Mouse (Mus musculus) MN1 (cell line): ENCODE data around the gene Tmem254b.
"Not testable (repeated sequence)": the region's sequence is repeated elsewhere in the genome, so short reads cannot be mapped to it uniquely, and the experiment has no call there.

Experiments used
- DNase-seq: peaks from one replicate; pipeline ENCODE4 v3.0.0-alpha.2; 2016; ENCODE audit warnings: low spot score

The Tmem254b gene

DNA sequence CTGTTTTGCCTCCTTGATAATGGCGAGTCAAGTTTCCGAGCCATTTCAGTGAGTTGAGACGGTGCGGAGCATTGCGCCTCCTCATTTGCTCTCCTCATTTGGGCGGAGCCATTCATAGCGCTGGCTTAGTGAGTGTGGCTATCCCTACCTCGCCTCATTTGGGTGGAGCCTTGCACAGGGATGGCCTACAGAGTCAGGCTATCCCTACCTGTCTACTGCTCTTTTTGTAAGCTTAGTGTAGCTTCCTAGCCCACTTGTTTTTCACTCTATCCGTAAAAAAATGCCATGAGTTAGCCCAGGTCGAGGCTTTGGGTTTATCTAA lies at the start of gene Tmem254b:
Tmem254b (minus strand) TSS at position 116 of the 322 bp plus-strand sequence.
- not testable (repeated sequence) for DNase-seq

DNA sequence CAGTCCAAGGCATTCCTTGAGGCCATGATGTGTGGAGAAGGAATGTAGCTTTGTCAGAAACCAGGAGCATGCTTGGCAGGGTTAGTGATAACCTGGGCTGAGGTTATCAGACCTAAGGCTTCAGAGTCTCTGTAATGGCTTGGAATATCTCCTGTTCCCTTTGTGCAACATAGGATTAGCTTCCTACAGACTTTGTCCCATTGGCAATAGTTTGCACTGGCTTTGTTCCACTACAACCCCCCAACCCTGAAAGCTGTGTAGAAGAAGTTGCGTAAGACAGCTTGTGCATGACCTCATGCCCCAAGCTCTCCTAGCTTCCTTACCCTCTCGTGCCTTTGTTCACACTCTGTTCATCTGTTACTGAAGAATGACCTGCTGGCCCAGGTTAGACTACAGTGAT lies 30.3 kb upstream of the Tmem254b start:
- not testable (repeated sequence) for DNase-seq

- DNase-seq: not testable (repeated sequence)
Observed at GRCm38 (mm10) chr14:26216233-26217000, 9.6 kb upstream of the Tmem254b start.

- not testable (repeated sequence) for DNase-seq
Observed at GRCm38 (mm10) chr14:26206197-26206925, 480 bp downstream of the Tmem254b start.

DNA sequence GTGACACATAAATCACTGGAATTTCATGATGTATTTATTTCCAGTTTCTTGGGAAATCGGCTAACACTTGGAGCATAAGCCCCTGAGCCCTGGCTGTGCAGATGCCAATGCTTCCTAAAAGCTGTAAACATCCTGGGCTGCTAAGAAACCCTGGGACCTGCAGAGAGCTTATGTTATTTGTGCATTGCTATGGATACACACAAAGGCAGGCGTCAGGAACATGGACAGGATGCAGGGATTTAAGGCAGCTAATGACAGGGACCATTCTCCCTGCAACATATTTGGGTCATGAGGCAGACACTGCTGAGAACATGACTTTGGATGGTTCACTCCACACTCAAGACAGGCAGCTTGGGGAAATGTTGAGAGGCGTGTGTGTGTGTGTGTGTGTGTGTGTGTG lies 9.0 kb downstream of the Tmem254b start:
- DNase-seq: not testable (repeated sequence)

DNA sequence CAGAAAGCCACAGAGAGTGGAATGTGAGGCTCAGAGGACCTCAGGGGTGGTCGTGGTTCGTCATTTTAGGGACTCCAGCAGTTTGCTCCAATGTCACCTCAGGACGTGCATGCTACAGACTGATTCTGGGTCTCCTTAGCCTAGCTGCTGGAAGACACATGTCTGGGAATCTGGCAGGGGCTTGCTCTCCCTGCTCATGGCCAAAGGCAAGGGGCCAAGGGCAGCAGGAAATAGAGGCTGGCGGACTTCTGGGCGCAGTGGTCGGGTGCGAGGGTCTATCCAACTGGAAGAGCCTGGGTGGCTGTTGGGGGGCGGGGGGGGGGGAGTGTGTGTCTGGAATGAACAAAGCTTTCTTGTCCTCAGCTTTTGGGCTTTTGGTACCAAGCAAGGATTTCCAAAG lies 18.5 kb downstream of the Tmem254b start:
- not testable (repeated sequence) for DNase-seq

GRCm38 (mm10) chr14:26186638-26187037 lies 20.2 kb downstream of the Tmem254b start:
- not testable (repeated sequence) for DNase-seq

- DNase-seq: not testable (repeated sequence)
Observed at GRCm38 (mm10) chr14:26182380-26182779, 24.5 kb downstream of the Tmem254b start, which contains the start of gene Plac9b. TSS of gene Plac9b (minus strand) at chr14:26182480.

- not testable (repeated sequence) for DNase-seq
Observed at GRCm38 (mm10) chr14:26181660-26182059, 25.2 kb downstream of the Tmem254b start.

GRCm38 (mm10) chr14:26175028-26175427 lies 31.8 kb downstream of the Tmem254b start:
- DNase-seq: not testable (repeated sequence)

- not testable (repeated sequence) for DNase-seq
Observed at GRCm38 (mm10) chr14:26173955-26174354, 32.9 kb downstream of the Tmem254b start.

- not testable (repeated sequence) for DNase-seq
Observed at GRCm38 (mm10) chr14:26165266-26165665, 41.6 kb downstream of the Tmem254b start.

- DNase-seq: not testable (repeated sequence)
Observed at GRCm38 (mm10) chr14:26162423-26162822, 44.4 kb downstream of the Tmem254b start.

- DNase-seq: not testable (repeated sequence)
Observed at GRCm38 (mm10) chr14:26161156-26161555, 45.7 kb downstream of the Tmem254b start.

- DNase-seq: not testable (repeated sequence)
Observed at GRCm38 (mm10) chr14:26156032-26156431, 50.8 kb downstream of the Tmem254b start.
